Mouse (Mus musculus): ENCODE measurements around the gene 2310022B05Rik.

Gene 2310022B05Rik

GRCm38 (mm10) chr8:124614325-124614724, 48.8 kb downstream of the 2310022B05Rik start:
- DNase-seq (ENCODE audit: low read depth in 1 of 2, low spot score in 2 of 2) = no peak

DNA sequence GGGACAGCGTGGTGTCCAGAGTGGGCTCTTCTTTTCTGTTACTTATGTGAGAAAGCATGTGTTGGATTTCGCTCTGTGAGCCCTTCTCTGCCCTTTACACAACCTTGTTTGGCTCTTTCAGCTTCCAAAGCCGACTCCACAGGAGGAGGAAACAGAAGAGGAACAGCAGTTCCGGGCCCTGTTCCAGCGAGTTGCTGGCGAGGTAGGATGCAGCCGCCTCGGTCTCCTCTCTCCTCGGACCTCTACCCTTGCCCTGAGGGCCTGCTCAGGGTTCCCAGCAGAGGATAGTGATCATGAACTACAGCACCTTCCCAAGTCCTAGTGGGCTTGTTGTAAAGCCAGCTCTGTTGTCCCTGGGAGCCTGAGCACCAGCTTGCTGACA, 54.2 kb downstream of the 2310022B05Rik start:
- DNase-seq (ENCODE audit: low read depth in 1 of 2, low spot score in 2 of 2) = no peak

- DNase-seq (ENCODE audit: low read depth in 1 of 2, low spot score in 2 of 2) = no peak
Measured at GRCm38 (mm10) chr8:124608239-124608971, 54.8 kb downstream of the 2310022B05Rik start.

DNA sequence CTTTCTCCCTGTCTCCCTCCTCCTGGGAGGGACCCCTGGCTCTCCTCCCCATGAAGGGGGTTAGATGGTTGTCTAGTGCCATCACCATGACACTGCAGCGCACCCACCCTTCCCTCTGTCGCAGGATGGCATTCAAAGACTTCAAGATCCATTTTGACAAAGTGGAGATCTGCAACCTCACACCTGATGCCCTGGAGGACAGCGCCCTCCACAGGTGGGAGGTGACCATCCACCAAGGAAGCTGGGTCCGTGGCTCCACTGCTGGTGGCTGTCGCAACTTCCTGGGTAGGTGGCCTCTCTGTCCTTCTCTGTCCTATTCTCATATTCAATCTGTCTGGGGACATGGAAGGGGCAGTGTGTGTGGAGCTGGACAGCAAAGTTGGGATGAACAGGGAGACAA, 59.1 kb downstream of the 2310022B05Rik start:
- no peak for DNase-seq (ENCODE audit: low read depth in 1 of 2, low spot score in 2 of 2)

DNA sequence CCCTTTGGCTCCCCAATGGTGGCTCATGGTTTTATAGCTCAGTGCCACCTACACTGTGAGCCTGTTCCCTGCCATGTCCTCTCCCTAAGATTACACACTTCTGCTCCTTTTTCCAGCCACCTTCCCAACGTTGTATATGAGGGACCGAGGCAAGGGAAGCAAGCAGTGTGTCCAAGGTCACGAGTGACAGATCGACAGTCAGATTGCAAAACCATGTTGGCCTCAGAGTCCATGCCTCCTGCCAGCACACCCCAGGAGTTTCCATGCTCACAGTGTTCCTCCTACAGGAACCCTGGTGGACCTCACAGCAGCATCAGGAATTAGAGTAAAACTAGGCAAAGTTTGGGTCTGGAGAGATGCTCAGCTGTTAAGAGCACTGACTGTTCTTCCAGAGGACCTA, 73.8 kb downstream of the 2310022B05Rik start:
- DNase-seq (ENCODE audit: low read depth in 1 of 2, low spot score in 2 of 2) = no peak

GRCm38 (mm10) chr8:124586556-124586955, 76.6 kb downstream of the 2310022B05Rik start:
- no peak for DNase-seq (ENCODE audit: low read depth in 1 of 2, low spot score in 2 of 2)
